Mouse (Mus musculus) kidney, postnatal 0 days (tissue): ENCODE measurements around the gene Acacb. TPM values are rescaled to one million over a fixed set of nuclear protein-coding genes. Genes with fewer than 3 reads are reported as not detected.

Source experiments
- ATAC-seq: fragments of 200-750 bp; cut with Nextera tagmentation; replicated peaks from 2 replicates; pipeline ENCODE4 v1.8.0; 2017; ENCODE audit warnings: low read depth, moderate number of reproducible peaks, moderate TSS enrichment, moderate library complexity; ENCODE audit not compliant: low FRiP score
- DNase-seq: peaks from one replicate; pipeline ENCODE4 v3.0.0-alpha.2; 2016; ENCODE audit warnings: low spot score
- H3K27ac ChIP-seq: fragments of 300-500 bp; sonication (generic); 2 replicates; pipeline ENCODE4 v1.5.1; 2014; ENCODE audit warnings: mild to moderate bottlenecking
- H3K27me3 ChIP-seq: fragments of 300-500 bp; sonication (generic); 2 replicates; pipeline ENCODE4 v1.6.1; 2014; ENCODE audit warnings: low read length, mixed read lengths; ENCODE audit not compliant: insufficient read depth
- H3K36me3 ChIP-seq: fragments of 300-500 bp; sonication (generic); 2 replicates; pipeline ENCODE4 v1.6.1; 2014; ENCODE audit warnings: low read length, mixed read lengths; ENCODE audit not compliant: insufficient read depth
- H3K4me1 ChIP-seq: fragments of 300-500 bp; sonication (generic); replicated peaks from 2 replicates; pipeline ENCODE4 v1.6.1; 2014; ENCODE audit warnings: antibody characterized with exemption, low read length, mixed read lengths; ENCODE audit not compliant: insufficient read depth
- H3K4me2 ChIP-seq: fragments of 300-500 bp; sonication (generic); 2 replicates; pipeline ENCODE4 v1.6.1; 2014; ENCODE audit warnings: mild to moderate bottlenecking, low read length, moderate library complexity, mixed read lengths
- H3K4me3 ChIP-seq: fragments of 300-500 bp; sonication (generic); replicated peaks from 2 replicates; pipeline ENCODE4 v1.5.1; 2014; ENCODE audit warnings: low read depth, low read length
- H3K9ac ChIP-seq: fragments of 300-500 bp; sonication (generic); 2 replicates; pipeline ENCODE4 v1.6.1; 2014; ENCODE audit warnings: low read depth, low read length
- H3K9me3 ChIP-seq: fragments of 300-500 bp; sonication (generic); replicated peaks from 2 replicates; pipeline ENCODE4 v1.6.1; 2016; ENCODE audit warnings: low read length, inconsistent platforms, mixed read lengths
- CTCF ChIP-seq: IDR thresholded peaks from 2 replicates; pipeline ENCODE4 v1.5.1; 2016; ENCODE audit warnings: antibody characterized with exemption, low read depth, mild to moderate bottlenecking, moderate library complexity
- WGBS: fragments of 180-500 bp; shearing (Covaris S2); extraction: QIAGEN DNeasy Blood & Tissue Kit; methylation state at CpG from one replicate; pipeline ENCODE4 v1.1.7; 2014; 5-methylcytosine and 5-hydroxymethylcytosine counted together
- polyA plus RNA-seq: library from polyadenylated mRNA; unstranded; fragments of >200 nt; fragmentation: Nextera tagmentation; extraction: Ambion mirVana; gene quantifications from 2 replicates; pipeline ENCODE4 v1.2.1, GENCODE M21; 2015

The Acacb gene
- polyA plus RNA-seq, 1 experiment from 2014 or later = 4.4 TPM

DNA sequence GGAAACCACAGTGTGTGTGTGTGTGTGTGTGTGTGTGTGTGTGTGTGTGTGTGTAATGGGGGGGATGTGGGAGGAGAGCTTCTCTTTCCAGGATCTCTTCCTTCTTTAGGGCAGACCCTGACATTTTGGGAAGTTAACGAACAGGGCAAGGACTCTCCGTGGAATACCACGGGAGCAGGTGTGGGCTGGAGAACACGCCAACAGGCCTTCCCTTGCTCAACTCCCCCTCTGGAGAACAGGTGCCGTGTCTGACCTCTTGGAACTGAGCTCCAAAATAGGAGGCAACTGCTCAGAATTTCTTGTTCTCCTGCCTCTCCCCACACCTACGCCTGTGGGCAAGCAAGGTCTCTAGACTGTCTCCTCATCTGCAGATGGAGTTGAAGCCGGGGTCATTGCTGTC lies 123.2 kb downstream of the Acacb start:
- Histone ChIP-seq H3K9ac (no peak overlapping the region), H3K4me3 (no peak overlapping the region), H3K36me3 (no peaks in the 10 kb centered on the region), H3K4me1 (peaks cover 9% of the 10 kb centered on the region; the same call in 1 of the 2 replicates), H3K27ac (no peak overlapping the region), H3K9me3 (no peaks in the 10 kb centered on the region), H3K27me3 (peaks cover 24% of the 10 kb centered on the region), H3K4me2 (no peak overlapping the region)
- WGBS = 31% methylated on average over 7 of the region's 7 CpGs
- no peak for ATAC-seq
- TF ChIP-seq CTCF = no peak
- no peak for DNase-seq

DNA sequence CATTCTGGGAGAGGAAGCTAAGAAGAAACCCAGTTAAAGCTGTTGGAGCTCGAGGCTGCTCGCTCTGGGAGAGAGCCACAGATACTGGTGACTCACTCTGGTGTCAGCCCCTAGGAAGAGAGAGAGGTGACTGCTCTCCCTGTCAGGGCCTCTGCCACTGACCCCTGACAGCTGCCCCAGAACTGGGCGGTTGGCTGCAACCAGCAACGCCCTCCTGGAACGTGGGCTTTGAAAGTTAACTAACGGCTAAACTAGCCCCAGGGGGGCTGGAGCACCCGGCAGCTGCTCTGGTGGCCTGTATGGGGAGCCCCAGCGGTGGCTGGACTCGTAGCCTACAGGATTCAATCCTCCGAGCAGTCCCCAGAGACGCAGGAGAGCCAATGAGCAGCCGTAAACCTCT lies 123.6 kb downstream of the Acacb start:
- ATAC-seq (no peak), DNase-seq (no peak)
- 12% methylated on average over 12 of the region's 12 CpGs for WGBS

DNA sequence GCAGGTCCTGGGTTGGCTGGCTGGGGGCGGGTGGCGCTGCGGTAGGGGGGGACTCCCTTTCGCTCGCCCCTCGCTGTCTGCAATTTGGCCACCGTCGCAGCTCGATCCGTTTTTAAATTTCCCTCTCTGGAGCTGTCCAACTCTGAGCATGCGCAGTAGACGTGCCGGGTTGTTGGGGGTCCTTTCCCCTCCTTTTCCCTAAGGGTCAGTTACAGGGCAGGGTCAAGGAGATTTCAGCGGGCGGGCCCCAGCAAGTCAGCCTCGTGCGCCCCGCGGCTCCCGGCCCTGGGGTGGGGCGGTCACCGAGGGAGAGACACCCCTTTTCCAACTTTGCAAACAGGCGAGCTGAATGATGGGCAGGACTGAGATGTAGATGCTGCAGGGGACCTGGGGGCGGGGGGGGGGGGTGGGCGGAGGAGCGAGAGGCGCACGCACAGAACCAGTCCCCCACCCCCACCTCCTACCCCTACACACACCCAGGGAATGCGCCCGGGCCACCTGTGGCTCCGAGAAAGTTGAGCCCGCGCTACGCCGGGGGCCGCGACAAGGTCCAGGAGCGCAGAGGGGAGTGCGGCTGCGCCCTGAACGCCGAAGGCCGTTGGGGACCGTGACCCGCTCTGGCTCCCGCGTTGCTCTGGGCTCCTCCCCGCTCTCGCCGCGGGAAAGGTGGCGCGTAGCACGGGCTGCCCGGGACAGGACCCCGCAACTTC lies 127.5 kb downstream of the Acacb start, which contains the start of gene Foxn4:
Gene Foxn4 (minus strand): TSS at position 115 of the 710 bp plus-strand sequence.
- DNase-seq (peak; percentile 31), ATAC-seq (peak; percentile 30; the same call in 1 of the 2 replicates)
- no peaks in the 10 kb centered on the region for H3K9me3 ChIP-seq
- H3K9ac ChIP-seq = no peak within 1 kb of the TSS
- H3K36me3 ChIP-seq = no peaks in the 10 kb centered on the region
- H3K27ac ChIP-seq = no peak within 1 kb of the TSS
- peaks cover 9% of the 10 kb centered on the region; the same call in 1 of the 2 replicates for H3K4me1 ChIP-seq
- peak within 1 kb of the TSS; percentile 26 for H3K4me3 ChIP-seq
- H3K27me3 ChIP-seq = peaks cover 54% of the 10 kb centered on the region
- under 1% methylated on average over 45 of the region's 56 CpGs for WGBS
- TF ChIP-seq CTCF = no peak
- peak within 1 kb of the TSS; percentile 59 for H3K4me2 ChIP-seq

More for the DNA sequence above, 123.6 kb downstream of the Acacb start:
- Histone ChIP-seq H3K4me2 (no peak overlapping the region), H3K9me3 (no peaks in the 10 kb centered on the region), H3K36me3 (no peaks in the 10 kb centered on the region), H3K27me3 (peaks cover 29% of the 10 kb centered on the region), H3K9ac (no peak overlapping the region), H3K4me1 (peaks cover 9% of the 10 kb centered on the region; the same call in 1 of the 2 replicates), H3K27ac (no peak overlapping the region), H3K4me3 (no peak overlapping the region)
- no peak for TF ChIP-seq CTCF

DNA sequence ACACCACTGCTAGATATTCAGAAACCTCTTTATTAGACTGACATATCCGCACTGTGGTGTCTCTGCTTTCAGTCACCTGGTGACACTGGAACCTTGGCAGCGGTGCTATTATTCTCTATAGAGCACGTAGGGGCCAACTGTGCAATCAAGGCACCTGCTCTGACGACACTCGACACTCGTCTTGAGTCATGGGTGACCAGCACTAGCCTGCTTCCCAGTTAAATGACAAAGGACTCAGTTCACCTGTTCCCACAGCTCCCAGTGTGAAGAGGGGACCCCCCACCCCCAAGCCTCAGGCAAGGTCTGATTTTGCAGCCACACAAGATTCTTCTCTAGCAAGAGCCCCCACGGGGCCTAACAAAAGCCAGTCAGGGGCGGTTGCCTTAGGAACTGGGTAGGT lies 129.0 kb downstream of the Acacb start:
- Histone ChIP-seq H3K27me3 (peaks cover 54% of the 10 kb centered on the region), H3K27ac (no peak overlapping the region), H3K9ac (no peak overlapping the region), H3K36me3 (no peaks in the 10 kb centered on the region), H3K4me1 (peaks cover 5% of the 10 kb centered on the region; the same call in 1 of the 2 replicates), H3K9me3 (no peaks in the 10 kb centered on the region), H3K4me2 (no peak overlapping the region), H3K4me3 (no peak overlapping the region)
- DNase-seq = no peak
- no peak for TF ChIP-seq CTCF
- ATAC-seq = no peak
- WGBS = 15% methylated on average over 8 of the region's 8 CpGs

DNA sequence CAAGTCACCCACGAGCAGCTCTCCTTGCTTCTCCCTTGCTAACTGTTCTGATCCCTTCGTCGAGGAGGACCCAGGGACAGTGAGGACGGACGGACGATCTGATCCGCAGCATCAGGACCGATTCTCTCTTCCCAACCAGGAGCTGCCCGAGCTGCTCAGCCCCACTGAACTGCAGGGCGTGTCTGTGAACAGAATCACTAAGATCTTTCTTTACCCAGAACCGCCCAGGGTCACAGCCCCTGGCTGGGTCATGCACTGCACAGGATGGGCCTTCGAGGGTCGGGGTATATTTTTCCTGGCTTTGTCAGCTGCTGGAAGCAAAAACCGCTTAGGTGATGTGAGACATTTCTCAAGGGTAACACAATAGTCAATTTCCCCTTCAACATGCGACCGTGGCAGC lies 129.7 kb downstream of the Acacb start:
- TF ChIP-seq CTCF = no peak
- Histone ChIP-seq H3K9ac (no peak overlapping the region), H3K4me3 (no peak overlapping the region), H3K27ac (no peak overlapping the region), H3K4me1 (peaks cover 5% of the 10 kb centered on the region; the same call in 1 of the 2 replicates), H3K9me3 (no peaks in the 10 kb centered on the region), H3K36me3 (no peaks in the 10 kb centered on the region), H3K4me2 (no peak overlapping the region), H3K27me3 (peaks cover 54% of the 10 kb centered on the region)
- no peak for DNase-seq
- WGBS = 21% methylated on average over 16 of the region's 16 CpGs
- ATAC-seq = no peak

DNA sequence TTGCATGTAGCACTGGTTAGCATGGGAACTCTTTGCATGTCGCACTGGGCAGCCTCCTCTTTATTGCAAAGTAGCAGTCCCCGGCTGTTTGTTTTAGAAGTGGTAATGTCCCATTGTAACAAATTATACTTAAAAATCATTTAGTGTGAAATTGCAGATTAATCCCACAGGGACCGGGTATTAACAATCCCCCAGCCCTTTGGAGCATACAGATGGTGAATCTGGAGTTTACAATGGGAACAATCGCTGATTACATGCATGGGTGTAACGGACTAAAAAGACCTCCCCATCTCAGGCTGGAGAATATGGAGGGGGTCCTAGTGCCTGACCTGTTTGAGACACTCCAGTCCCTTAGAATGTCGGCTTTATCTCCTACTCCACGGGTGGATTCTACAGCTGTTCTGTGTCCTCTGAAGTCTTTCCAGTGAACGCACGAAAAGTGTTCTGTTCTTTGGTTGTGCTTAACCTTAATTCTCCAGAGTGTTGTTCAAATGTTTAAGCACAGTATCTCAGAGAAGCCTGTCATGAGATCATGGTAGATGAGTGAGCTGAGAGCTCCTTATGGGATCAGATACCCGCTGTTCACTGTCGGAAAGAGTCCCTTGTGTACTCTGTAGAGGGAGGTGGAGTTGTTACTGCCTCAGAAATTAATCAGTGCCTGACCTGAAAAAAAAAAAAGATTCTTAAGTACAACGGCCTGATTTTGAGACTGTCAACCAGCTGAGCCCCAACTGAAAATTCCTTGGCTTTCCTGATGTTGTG lies 133.2 kb downstream of the Acacb start:
- 48% methylated on average over 12 of the region's 12 CpGs for WGBS
- no peak overlapping the region for H3K4me3 ChIP-seq
- no peak overlapping the region for H3K27ac ChIP-seq
- ATAC-seq (no peak), DNase-seq (no peak)
- H3K9me3 ChIP-seq = no peaks in the 10 kb centered on the region
- peaks cover 29% of the 10 kb centered on the region for H3K27me3 ChIP-seq
- no peaks in the 10 kb centered on the region for H3K36me3 ChIP-seq
- no peak overlapping the region for H3K9ac ChIP-seq
- no peaks in the 10 kb centered on the region for H3K4me1 ChIP-seq
- no peak overlapping the region for H3K4me2 ChIP-seq
- no peak for TF ChIP-seq CTCF
